Mouse (Mus musculus) spleen, postnatal 4 days (tissue): Measurements from ENCODE around the gene Creb3l2.
"Not testable (repeated sequence)": the region's sequence is repeated elsewhere in the genome, so short reads cannot be mapped to it uniquely, and the experiment has no call there.

ENCODE experiments used
- DNase-seq, 2 experiments: peaks; one replicate each; pipeline ENCODE4 v3.0.0; 2022; ENCODE audit warnings: low spot score in 2 of 2

Creb3l2 gene

GRCm38 (mm10) chr6:37409829-37410228 lies 32.1 kb downstream of the Creb3l2 start:
- no peak for DNase-seq

- no peak for DNase-seq
These were observed 34.1 kb downstream of the Creb3l2 start for GRCm38 (mm10) chr6:37407876-37408275.

GRCm38 (mm10) chr6:37406903-37407302 lies 35.0 kb downstream of the Creb3l2 start:
- no peak for DNase-seq

GRCm38 (mm10) chr6:37406018-37406417 lies 35.9 kb downstream of the Creb3l2 start:
- no peak for DNase-seq

GRCm38 (mm10) chr6:37404325-37404724 lies 37.6 kb downstream of the Creb3l2 start:
- DNase-seq = no peak

GRCm38 (mm10) chr6:37401928-37402327 lies 40.0 kb downstream of the Creb3l2 start:
- DNase-seq = no peak

GRCm38 (mm10) chr6:37400866-37401525 lies 41.0 kb downstream of the Creb3l2 start:
- no peak for DNase-seq

- DNase-seq = no peak
These were observed 41.8 kb downstream of the Creb3l2 start for GRCm38 (mm10) chr6:37400167-37400566.

- no peak for DNase-seq
These were observed 43.0 kb downstream of the Creb3l2 start for GRCm38 (mm10) chr6:37398943-37399342.

GRCm38 (mm10) chr6:37397973-37398372 lies 44.0 kb downstream of the Creb3l2 start:
- no peak for DNase-seq

- DNase-seq = no peak
These were observed 44.7 kb downstream of the Creb3l2 start for GRCm38 (mm10) chr6:37397254-37397653.

- DNase-seq = no peak
These were observed 45.8 kb downstream of the Creb3l2 start for GRCm38 (mm10) chr6:37396127-37396526.

- no peak for DNase-seq
These were observed 48.7 kb downstream of the Creb3l2 start for GRCm38 (mm10) chr6:37393263-37393662.

- no peak for DNase-seq
These were observed 49.7 kb downstream of the Creb3l2 start for GRCm38 (mm10) chr6:37392262-37392661.

GRCm38 (mm10) chr6:37391313-37391712 lies 50.6 kb downstream of the Creb3l2 start:
- no peak for DNase-seq

GRCm38 (mm10) chr6:37388960-37389359 lies 53.0 kb downstream of the Creb3l2 start:
- no peak for DNase-seq

GRCm38 (mm10) chr6:37388501-37388900 lies 53.4 kb downstream of the Creb3l2 start:
- DNase-seq = no peak

- no peak for DNase-seq
These were observed 54.7 kb downstream of the Creb3l2 start for GRCm38 (mm10) chr6:37387281-37387680.

- DNase-seq = no peak
These were observed 56.2 kb downstream of the Creb3l2 start for GRCm38 (mm10) chr6:37385602-37386285.

- DNase-seq = no peak
These were observed 59.2 kb downstream of the Creb3l2 start for GRCm38 (mm10) chr6:37382761-37383160.

- no peak for DNase-seq
These were observed 63.9 kb downstream of the Creb3l2 start for GRCm38 (mm10) chr6:37377836-37378580.

- not testable (repeated sequence) for DNase-seq
These were observed 64.6 kb downstream of the Creb3l2 start for GRCm38 (mm10) chr6:37377387-37377786.

- DNase-seq = no peak
These were observed 66.5 kb downstream of the Creb3l2 start for GRCm38 (mm10) chr6:37375452-37375851.
